Mouse (Mus musculus): ENCODE measurements at regions not wholly inside any gene's neighbourhood (a gene's known extent, or its start where the extent isn't known, plus 50 kb on each side); places are given as distances from the start of the nearest gene placed in this dataset.

DNA sequence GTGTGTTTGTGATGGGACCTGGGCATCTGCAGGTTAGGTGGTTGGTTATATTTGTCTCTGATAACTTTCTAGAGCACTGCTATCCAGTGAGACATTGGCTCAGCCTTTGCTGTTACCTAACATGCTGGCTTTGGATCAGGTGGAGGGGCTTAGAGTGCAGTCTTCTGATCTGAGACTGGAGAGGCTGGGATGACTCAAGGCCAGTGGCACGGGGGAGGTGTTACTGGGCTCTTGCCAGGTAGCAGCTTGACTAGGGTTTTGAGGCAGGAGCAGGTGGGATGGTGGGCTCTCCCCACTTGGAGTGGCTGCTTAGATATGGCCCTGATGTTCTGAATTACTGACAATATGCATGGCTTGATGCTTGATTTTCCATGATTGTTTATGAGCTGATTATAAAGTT is 236.0 kb downstream of the Zfp704 start:
- no peak for DNase-seq

DNA sequence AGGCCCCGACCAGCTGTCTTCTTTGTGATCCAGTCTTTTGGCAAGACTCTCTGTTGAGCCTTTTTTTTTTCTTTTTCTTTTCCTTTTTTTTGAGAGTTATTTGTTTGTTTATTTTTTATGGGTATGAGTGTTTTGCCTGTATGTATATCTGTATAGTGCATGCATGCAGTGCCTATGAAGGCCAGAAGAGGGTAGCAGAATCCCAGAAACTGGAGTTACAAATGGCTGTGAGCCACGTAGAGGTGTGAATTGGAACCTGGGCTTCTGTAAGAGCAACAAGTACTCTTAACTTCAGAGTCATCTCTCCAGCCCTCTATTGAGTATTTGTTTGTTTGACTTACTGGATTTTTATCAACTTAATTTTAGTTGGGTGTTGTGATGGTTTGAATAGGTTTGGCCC is 239.8 kb downstream of the Zfp704 start:
- no peak for DNase-seq

DNA sequence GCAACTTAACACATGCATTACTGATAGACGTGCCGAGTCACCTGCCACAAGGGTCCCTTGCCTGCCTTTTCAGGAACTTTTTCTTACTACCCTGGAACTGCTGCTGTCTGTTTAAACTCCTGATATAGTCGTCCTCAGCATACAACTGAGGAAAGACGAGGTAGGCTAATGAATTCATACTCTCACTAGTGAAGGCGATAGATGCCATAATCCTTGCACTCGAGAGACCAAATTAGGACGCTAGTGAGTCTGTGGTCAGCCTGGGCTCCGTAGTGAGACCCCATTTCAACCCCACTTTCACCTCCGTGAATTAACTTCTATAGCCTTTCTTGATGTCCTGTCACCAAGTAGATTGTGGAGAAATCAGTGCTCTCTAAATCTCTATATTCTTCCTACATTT is 244.1 kb downstream of the Zfp704 start:
- DNase-seq, result no peak

DNA sequence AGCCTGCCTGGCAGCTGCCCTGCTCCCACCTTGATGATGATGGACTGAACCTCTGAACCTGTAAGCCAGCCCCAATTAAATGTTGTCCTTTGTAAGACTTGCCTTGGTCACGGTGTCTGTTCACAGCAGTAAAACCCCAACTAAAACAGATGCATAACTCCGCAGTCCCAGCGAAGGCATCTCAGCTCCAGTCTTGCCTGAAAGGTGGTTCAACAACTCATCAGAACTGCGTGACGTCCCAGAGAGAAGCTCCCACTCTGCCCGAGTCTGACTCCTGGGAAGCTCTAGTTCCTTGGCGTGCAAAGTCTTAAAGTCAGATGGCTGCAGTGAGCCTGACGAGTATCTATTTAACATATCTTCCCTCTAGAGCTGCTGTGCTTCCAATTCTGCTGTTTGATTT is 250.7 kb downstream of the Zfp704 start:
- DNase-seq, result no peak

DNA sequence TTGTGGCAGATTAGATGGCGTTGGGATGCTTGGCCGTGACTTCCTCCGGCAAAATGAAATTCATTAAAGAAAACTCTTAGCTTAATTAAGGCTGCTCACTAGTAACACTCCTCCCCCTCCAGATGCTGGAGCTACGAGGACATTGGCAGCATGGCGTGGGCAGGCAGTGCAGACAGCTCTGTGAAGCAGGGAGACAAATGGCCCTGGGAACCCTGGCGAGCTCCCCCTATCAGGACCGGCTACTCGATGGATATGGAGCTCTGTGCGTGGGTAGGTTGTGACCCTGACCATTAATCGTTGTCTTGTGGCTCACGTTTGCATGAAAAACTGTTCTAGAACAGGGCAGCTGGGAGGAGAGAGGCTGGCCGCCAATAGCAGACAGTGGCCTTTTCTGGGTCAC is 251.8 kb downstream of the Zfp704 start:
- no peak for DNase-seq

DNA sequence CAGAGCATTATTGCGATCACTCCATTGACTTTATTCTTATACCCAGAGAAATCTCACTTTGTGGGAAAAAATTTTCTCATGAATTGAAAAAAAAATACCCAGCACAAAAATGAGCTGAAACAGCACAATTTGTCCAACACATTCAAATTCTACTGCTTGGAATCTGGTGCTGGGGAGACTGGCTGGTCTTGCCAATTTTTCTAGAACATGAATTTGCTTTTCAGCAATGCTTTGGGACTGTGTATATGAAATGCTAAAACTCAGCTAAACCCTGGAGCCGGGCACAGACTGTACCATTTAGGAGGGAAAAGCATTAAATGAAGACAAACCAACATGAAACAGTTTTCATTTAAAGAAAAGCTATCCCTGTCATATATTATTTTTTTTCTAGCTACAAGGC is 252.2 kb downstream of the Zfp704 start:
- no peak for DNase-seq

DNA sequence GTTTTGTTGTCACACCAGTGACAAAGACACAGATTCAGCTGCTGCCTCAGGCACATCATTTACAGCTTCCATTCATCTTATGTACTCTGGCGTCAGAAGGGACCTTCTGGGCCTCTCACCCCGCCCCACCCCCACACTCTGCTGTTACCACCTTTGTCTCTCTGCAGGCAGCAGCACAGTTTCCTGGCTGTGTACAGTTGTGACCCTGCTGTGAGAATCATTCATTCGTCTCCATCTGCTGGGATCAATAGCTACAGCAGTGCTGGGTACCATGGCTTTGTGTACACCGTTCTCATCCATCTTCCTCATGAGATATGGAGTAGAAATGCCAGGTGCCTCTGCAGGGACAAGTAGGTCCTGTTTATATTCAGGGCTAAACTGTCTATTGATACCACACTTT is 254.0 kb downstream of the Zfp704 start:
- no peak for DNase-seq

DNA sequence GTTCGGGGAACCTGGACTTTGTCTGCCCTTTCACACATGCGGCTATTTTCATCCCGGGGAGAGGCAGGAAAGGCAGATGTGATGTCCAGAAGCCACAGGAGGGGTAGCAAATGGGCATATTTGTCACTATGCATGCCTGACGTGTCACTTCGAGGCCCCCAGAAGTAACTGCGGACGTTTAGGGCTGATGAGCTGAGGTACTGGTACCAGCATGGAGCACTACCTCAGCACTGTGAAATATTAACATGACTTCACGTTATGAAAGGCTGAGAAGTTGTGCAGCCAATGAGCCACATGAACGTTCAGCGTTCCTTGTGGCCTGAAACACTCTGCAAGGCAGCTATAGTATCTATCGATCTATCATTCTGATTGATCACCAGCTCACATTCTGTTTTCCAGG is 255.1 kb downstream of the Zfp704 start:
- DNase-seq, result no peak

DNA sequence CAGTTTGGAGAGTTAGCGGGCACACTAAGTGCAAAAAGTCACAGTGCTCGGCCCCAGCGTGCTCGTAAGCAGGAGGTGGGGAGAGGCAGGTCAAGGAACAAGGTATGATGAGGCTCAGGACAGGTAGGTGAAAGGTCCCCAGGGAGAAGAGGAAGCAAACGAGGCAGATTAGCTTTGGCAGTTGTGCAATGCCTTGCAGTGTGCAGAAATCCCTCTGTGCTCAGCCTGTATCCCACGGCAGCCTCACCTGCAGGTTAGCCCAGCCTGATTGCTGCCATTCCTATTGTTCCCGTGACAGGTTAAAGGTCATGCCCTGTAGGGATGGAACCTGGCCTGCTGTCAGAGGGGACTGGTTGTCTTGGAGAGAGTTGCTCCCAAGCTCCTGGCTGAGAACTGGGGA is 257.6 kb downstream of the Zfp704 start:
- no peak for DNase-seq

DNA sequence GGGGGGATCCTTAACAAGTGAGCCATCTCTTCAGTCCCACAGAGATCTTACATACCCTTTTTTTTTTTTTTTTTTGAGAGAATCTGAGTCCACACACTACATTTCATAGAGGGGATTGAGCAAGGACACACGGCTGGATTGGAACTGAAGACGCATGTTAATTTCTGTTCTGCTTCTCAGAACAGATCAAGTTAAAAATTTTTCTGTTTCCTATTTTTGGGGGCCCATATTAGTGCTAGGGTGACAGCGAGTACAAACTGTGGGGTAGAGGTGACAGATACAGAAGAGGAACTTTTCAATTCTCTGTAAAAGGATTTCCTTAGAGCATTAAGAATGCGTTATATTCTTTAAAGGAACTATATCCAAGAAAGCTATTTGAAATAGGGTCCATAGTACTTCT is 260.1 kb downstream of the Zfp704 start:
- no peak for DNase-seq

DNA sequence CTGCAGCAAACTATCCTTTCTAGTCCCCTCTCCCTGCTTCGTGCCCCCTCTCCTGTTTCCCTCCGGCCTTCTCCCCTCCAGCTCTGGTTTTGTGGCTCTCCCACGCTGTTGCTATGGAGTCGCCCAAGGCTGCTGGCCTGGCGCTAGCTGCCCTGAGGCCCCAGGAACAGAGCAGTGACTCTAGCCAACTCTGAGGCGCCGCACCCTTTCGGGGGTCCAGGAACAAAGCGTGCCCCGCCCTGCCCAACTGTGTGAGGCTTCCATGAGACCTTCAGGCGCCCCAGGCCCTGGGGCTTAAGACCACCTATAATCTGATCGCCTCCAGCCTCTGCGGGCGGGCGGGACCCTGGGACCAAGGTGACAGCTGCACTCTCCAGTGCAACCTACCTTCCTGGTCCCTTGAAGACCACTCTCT is 262.4 kb downstream of the Zfp704 start:
- no peak for DNase-seq

DNA sequence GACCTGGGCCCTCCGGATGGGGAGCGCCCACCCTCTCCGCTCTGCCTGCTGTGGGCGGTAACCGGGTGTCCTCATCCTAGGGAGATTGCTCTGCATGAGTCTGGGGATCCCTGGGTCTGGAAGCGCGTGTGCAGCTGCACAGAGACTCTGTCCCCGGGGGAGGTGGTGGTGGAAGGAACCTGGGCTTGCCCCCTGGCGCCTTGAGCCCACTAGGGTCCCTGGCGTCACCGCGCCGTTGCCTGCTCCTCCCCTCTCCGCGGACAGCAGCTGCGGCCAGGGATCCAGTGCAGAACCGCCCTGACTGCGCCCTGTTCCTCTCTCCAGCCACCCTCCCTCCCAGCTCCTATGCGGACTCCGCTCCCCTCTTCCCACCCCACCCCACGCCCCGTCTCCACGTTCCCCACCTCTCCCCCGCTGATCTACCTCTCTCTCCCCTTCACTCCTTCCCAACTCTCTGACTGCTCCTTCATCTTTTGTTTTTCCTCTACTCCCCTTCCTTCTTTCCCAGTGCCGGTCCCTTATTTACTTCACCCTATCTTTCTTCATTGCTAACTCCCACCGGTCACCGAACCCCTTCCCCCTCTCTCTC is 262.9 kb downstream of the Zfp704 start:
- DNase-seq, result no peak

DNA sequence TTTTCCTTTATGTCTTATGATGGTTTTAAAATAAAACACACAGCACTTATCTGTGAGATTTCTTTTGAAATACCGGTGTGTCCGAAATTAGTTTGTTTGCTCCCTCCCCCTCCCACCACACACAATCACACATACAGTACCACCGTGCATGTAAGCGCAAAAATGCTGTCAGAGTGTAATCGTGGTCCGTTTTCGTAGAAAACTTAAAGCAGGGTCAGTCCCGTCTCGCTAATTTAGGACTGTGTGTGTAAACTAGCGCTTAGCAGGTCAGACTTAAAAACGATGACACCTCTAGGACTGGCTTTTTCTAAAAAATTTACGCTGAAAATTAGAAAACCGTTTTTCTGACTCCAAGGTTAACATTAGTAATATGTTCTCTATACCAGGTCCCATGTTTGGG is 263.5 kb downstream of the Zfp704 start:
- DNase-seq, result no peak

DNA sequence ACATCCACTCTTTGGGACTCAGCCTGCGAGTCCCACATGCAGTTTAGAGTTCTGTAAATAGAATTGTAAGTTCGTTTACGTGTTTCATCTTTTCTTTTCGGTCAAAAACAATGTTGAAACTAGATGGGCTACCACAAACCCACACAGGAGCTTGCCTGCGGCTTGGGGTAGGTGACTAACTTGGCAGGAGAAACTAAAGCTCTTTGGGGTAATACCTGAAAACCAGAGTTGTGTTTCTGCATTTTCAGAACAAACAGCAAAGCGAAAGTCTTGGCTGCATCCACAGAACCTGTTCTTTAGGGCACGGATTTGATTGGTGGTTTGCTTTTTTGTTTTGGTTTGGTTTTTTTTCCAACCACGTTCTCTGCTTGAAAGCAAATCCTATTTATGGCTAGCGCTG is 264.0 kb downstream of the Zfp704 start:
- DNase-seq, result no peak

DNA sequence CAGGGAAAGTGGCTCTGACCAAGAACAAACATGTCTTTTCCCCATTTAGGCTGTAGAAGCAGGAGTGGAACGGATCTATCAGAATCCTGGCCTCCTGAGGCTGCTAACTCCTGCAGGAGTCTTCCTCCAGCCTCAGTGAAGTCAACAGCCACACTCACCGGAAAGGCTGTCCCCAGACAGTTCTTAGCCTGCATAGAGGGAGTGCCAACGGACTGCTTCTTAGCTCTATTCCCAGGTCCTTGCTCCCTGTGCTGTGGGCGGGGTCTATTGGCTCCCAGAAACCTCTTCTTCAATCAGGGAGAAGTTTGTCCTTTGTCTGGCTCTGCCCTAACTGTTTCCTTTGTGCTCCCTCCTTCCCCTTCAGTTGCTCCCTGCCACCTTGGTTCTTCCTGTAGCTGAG is 266.3 kb downstream of the Zfp704 start:
- no peak for DNase-seq

DNA sequence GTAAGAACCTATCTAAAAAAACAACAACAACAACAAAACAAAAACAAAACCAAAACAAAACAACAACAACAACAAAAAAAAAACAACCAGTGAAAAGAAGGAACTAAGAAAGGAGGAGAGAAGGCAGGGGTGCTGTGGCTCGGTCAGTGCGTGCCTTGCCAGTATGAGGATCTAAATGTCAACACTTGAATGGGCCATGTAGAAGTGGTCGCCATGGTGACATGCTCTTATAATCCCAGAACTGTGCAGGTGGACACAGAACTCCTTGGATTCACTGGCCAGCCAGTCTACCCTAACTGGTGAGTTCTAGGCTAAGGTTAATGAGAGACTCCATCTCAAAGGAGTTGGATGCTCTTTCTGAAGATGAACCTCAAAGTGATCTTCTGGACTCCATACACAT is 267.7 kb downstream of the Zfp704 start:
- no peak for DNase-seq

DNA sequence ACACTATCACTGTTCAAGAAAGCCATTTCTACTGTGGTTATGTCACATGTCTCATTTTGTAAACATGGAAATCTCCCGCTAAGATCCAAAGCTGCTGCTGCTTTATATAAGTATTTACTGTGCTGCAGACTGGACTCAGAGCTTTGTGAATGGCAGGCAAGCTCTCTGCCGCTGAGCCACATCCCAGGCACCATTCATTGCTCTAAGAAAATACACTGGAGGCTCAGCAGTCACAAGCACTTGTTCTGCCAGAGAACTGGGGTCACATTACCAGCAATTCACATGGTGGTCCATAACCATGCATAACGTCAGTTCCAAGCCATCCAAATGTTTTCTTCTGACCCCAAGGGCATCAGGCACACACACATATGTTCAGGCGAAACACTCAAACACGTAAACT is 268.2 kb downstream of the Zfp704 start:
- no peak for DNase-seq

DNA sequence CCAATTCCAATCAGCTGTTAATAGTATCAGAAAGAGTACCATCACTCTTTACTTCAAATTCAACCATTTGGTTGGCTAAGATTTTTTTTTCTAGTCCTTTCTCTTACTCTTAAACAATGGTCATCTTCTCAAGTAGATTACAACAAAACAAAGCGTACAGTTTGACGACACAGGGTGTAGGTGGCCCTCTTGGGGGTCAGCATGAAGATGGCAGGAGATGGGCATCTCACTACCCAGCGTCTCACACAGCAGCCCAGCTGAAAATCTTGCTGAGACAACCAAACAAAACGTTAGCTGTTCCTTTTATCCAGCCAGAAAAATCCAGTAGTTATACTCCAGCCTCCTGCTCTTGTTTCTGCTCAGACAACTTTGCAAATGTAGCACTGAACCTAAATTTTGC is 268.6 kb downstream of the Zfp704 start:
- no peak for DNase-seq

DNA sequence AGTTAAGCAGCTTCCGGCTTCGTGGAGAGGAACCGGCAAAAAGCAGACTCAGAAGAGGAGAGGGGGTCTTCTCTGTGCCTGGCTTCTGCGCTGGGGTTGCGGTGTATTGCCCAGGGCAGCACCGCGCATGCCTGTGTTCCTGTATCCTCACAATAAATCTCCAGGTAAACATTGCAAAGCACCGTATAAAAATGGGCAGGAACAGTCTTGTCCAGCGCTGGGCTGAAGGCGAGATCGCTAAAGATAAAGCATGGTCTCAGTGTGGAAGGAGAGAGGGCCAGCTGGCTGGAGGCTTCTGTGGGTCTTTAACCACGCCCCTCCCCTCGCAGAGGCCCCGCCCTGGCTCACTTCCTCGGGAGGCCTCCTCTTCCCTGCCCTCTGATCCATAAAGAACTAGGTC is 269.1 kb downstream of the Zfp704 start:
- peak in 1 of 2 experiments; percentile 6 for DNase-seq

DNA sequence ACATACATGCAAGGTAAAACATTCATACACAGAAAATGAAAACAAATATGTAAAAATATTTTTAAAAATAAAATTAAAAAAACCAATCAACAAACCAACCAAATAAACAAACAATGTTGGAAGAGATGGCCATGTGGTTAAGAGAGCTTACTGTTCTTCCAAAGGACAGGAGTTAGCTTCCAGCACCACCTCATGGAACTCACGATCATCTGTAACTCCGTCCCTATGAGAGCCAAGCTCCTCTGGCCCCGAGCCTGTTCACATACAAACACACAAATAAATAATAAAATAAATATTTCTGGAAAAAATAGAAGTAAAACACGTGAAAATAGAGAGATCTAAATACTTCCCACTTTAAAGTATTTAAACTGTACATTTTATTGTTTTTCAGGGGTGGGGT is 269.5 kb downstream of the Zfp704 start:
- no peak for DNase-seq

DNA sequence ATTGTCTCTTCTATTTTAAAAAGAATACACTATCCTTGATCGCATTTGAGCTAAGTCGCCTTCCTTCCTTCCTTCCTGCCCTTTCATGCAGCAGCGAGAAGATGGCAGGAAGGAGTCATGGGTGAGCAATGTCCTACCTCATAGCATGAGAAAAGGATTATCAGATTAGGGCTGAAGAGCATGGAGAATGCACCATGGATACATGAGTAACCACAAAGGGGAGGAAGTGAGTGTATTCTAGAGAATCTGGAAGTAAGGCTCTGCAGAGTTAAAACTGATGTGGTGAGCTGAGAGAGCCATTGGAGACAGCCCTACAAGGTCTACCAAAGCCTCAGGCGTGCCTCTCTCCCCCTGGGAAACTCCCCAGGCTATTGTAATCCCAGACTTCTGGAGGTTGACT is 270.2 kb downstream of the Zfp704 start:
- DNase-seq, result no peak

DNA sequence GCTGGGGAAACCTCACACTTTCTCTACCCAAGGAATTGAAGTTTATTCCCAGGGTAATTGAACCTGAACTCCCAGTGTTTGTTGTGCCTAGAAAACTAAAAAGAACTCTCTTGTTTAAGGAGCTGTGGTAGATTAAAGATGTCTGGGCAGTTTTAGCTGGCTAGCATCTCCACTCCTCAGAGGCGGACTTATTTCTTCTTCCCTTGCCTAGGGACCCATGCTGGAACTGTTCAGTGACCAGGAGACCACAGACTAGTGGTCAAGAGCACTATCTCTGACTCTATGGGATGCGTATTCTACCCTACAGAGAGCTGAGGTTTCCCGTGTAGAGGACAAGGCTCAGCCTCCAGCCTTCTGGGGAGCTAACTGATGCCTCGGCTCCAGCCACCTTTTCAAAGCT is 274.3 kb downstream of the Zfp704 start:
- no peak for DNase-seq
